Mouse (Mus musculus) hindbrain, embryonic 13.5 days (tissue): ENCODE measurements around the gene Lonp2. TPM values are rescaled to one million over a fixed set of nuclear protein-coding genes. Genes with fewer than 3 reads are reported as not detected.

Experiments
- ATAC-seq: fragments of 200-750 bp; cut with Nextera tagmentation; 2 replicates; pipeline ENCODE4 v1.8.0; 2017; ENCODE audit warnings: moderate TSS enrichment; ENCODE audit not compliant: low FRiP score
- H3K27ac ChIP-seq: fragments of 300-500 bp; sonication (generic); 2 replicates; pipeline ENCODE4 v1.5.1; 2015; ENCODE audit warnings: inconsistent platforms, mild to moderate bottlenecking, moderate library complexity
- H3K27me3 ChIP-seq: fragments of 300-500 bp; sonication (generic); 2 replicates; pipeline ENCODE4 v1.6.1; 2015; ENCODE audit warnings: mild to moderate bottlenecking, inconsistent platforms
- H3K36me3 ChIP-seq: fragments of 300-500 bp; sonication (generic); 2 replicates; pipeline ENCODE4 v1.6.1; 2015; ENCODE audit warnings: mild to moderate bottlenecking, inconsistent platforms
- H3K4me1 ChIP-seq: fragments of 300-500 bp; sonication (generic); replicated peaks from 2 replicates; pipeline ENCODE4 v1.6.1; 2015; ENCODE audit warnings: inconsistent platforms
- H3K4me2 ChIP-seq: fragments of 300-500 bp; sonication (generic); 2 replicates; pipeline ENCODE4 v1.6.1; 2015; ENCODE audit warnings: inconsistent platforms, mild to moderate bottlenecking, moderate library complexity
- H3K4me3 ChIP-seq: fragments of 300-500 bp; sonication (generic); 2 replicates; pipeline ENCODE4 v1.5.1; 2015; ENCODE audit warnings: mild to moderate bottlenecking, inconsistent platforms
- H3K9ac ChIP-seq: fragments of 300-500 bp; sonication (generic); 2 replicates; pipeline ENCODE4 v1.6.1; 2015; ENCODE audit warnings: mild to moderate bottlenecking, inconsistent platforms
- H3K9me3 ChIP-seq: fragments of 300-500 bp; sonication (generic); 2 replicates; pipeline ENCODE4 v1.6.1; 2016; ENCODE audit warnings: inconsistent platforms
- WGBS: fragments of 180-500 bp; shearing (Covaris S2); methylation state at CpG from one replicate; pipeline ENCODE4 v1.1.7; 2015; 5-methylcytosine and 5-hydroxymethylcytosine counted together
- polyA plus RNA-seq: library from polyadenylated mRNA; unstranded; fragments of >200 nt; fragmentation: Nextera tagmentation; extraction: Ambion mirVana; gene quantifications from 2 replicates; pipeline ENCODE4 v1.2.1, GENCODE M21; 2015

Lonp2 gene
- polyA plus RNA-seq, 1 experiment from 2014 or later, result 92.4 TPM

DNA sequence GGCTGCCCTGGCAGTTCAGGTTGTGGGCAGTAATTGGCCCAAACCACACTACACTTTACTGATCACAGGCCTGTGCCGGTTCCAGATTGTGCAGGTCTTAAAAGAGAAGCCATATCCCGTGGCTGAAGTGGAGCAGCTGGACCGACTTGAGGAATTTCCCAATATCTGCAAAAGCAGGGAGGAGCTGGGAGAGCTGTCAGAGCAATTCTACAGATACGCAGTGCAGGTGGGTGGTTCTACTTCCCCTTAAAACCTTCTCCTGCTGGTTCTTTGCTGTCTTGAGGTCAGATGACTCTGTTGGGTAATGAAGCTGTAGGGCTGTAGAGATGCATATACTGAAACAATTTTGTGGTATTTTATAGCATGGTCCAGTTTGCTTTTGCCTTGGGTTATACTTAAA, 7.6 kb downstream of the Lonp2 start:
- Histone ChIP-seq H3K27me3 (no peaks in the 10 kb centered on the region), H3K9me3 (no peaks in the 10 kb centered on the region), H3K4me3 (no peak overlapping the region), H3K4me2 (no peak overlapping the region), H3K36me3 (peaks cover 39% of the 10 kb centered on the region), H3K27ac (no peak overlapping the region), H3K4me1 (peaks cover 4% of the 10 kb centered on the region; the same call in 1 of the 2 replicates), H3K9ac (no peak overlapping the region)
- no peak for ATAC-seq
- WGBS, result 92% methylated on average over 4 of the region's 4 CpGs

DNA sequence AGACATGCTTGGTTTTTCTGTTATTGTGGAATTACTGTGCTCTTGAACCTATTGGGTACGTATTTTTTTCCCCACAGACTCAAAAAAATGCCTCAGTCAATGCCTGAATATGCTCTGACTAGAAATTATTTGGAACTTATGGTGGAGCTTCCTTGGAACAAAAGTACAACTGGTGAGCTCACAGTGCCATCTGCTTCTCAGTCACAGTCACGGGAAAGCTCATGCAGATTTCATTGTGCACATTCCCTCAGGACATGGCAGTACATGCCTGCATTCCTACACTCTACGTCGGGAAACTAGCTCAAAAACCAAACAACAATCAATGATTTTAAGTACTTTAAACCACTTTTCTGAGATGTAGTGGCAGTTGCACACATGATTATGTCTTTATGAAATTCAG, 14.0 kb downstream of the Lonp2 start:
- Histone ChIP-seq H3K36me3 (peaks cover 82% of the 10 kb centered on the region), H3K9ac (no peak overlapping the region), H3K4me1 (no peaks in the 10 kb centered on the region), H3K27ac (no peak overlapping the region), H3K9me3 (no peaks in the 10 kb centered on the region), H3K4me3 (no peak overlapping the region), H3K27me3 (no peaks in the 10 kb centered on the region), H3K4me2 (no peak overlapping the region)
- WGBS, result 79% methylated on average over 4 of the region's 4 CpGs
- no peak for ATAC-seq

DNA sequence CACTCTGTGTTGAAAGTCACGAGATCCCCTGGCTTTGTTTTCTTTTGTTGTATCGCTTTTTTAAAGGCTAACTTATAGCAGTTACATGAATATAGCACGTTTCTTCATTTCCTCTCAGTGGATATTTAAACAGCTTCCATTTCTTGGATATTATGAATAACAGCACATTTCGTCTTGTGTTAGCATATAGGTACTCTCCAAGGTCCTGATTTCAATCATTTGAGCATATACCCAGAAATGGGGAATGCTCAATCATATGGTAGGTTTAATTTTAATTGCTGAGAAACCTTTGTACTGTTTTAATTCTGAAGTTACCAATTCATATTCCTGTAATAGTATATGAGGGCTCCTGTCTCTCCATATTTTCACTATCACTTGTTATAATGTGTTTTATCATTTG, 15.1 kb downstream of the Lonp2 start:
- no peak for ATAC-seq
- peaks cover 77% of the 10 kb centered on the region for H3K36me3 ChIP-seq
- no peak overlapping the region for H3K4me2 ChIP-seq

DNA sequence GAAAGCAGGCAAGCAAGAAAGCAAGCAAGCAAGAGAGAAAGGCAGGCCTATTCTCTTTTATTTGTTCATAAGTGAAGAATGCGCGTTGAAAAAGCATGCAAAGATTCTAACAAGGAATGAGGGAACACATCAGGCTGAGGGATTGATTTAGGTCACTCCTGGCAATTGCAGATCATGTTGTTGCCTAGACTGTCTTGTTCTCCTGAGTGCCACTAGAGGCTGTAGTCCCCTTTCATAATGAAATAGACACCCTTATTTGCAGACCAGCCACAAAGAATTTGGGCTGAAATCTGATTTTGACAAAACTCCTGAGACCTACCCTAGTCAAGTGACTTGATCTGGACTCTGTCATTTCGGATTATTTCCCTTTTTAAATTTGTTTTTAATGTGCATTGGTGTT, 18.8 kb downstream of the Lonp2 start:
- WGBS, result 90% methylated on average over 3 of the region's 3 CpGs
- ATAC-seq, result no peak

More for the DNA sequence above, 15.1 kb downstream of the Lonp2 start:
- Histone ChIP-seq H3K4me3 (no peak overlapping the region), H3K9me3 (no peaks in the 10 kb centered on the region), H3K27me3 (no peaks in the 10 kb centered on the region), H3K4me1 (no peaks in the 10 kb centered on the region), H3K9ac (no peak overlapping the region), H3K27ac (no peak overlapping the region)
- WGBS, result 91% methylated on average over 4 of the region's 4 CpGs

DNA sequence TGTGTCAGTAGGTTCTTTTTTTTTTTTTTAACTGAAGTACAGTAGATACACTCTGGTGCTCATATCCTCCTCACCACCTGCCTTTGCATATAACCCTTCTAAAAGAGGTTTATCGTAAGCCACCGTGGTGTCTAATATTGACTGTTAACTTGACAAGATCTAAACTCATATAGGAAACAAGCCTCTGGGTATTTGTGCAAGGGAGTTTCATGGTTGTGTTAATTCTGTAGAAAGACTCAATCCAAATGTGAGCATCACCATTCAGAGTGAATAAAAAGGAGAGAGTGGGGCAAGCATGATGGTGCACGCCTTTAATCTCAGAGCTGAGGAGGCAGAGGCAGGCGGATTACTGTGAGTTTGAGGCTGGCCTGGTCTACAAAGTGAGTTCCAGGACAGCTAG, 20.8 kb downstream of the Lonp2 start:
- no peaks in the 10 kb centered on the region for H3K4me1 ChIP-seq
- no peak for ATAC-seq
- no peak overlapping the region for H3K4me2 ChIP-seq
- H3K27me3 ChIP-seq, result no peaks in the 10 kb centered on the region
- 92% methylated on average over 4 of the region's 4 CpGs for WGBS
- H3K27ac ChIP-seq, result no peak overlapping the region
- H3K9ac ChIP-seq, result no peak overlapping the region
- peaks cover 33% of the 10 kb centered on the region for H3K36me3 ChIP-seq
- H3K9me3 ChIP-seq, result no peaks in the 10 kb centered on the region
- H3K4me3 ChIP-seq, result no peak overlapping the region

More for the DNA sequence above, 18.8 kb downstream of the Lonp2 start:
- Histone ChIP-seq H3K9me3 (no peaks in the 10 kb centered on the region), H3K4me1 (no peaks in the 10 kb centered on the region), H3K9ac (no peak overlapping the region), H3K36me3 (peaks cover 46% of the 10 kb centered on the region), H3K4me3 (no peak overlapping the region), H3K4me2 (no peak overlapping the region), H3K27me3 (no peaks in the 10 kb centered on the region), H3K27ac (no peak overlapping the region)

DNA sequence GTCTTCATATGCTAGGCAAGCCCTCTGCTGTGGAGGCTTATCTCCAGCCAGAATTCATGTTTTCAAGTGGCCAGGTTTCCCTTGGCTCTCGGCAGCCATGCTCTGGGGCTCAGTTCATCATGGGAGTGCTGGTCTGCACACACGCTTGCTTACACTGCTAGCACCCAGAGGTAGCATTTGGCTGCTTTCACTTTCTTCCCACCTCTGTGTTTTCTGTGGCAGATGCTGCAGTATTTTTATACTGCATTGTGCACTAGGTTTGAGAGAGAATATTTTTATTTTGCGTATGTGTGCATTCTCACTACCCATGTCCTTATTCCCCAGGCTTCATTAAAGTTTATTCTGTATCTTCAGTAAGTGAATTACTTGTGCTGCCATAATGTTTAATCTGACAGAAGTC, 23.9 kb downstream of the Lonp2 start:
- peaks cover 26% of the 10 kb centered on the region for H3K36me3 ChIP-seq
- H3K27me3 ChIP-seq, result no peaks in the 10 kb centered on the region
- H3K9me3 ChIP-seq, result no peaks in the 10 kb centered on the region
- H3K27ac ChIP-seq, result no peak overlapping the region
- no peak overlapping the region for H3K4me2 ChIP-seq
- no peak overlapping the region for H3K9ac ChIP-seq
- H3K4me1 ChIP-seq, result no peaks in the 10 kb centered on the region
- H3K4me3 ChIP-seq, result no peak overlapping the region
- no peak for ATAC-seq
- WGBS, result 97% methylated on average over 3 of the region's 3 CpGs

DNA sequence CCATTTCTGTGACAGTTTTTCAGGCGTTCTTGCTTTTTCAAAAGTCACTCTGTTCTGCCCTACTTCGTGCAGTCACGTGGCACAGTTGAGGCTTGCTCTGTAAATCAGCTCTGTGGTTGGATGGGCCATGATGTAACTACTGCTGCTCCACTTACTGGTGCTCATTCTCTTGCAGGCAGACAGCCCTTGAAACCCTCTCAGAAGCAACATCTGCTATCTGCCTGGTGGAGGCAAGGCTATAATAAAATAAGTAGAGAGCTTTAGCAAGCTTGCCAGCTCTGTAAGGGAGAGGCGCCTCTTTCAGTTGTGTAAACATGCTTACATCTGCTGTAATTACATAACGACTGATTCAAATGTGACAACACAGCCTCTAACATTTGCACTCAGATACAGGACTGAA, 27.6 kb downstream of the Lonp2 start:
- Histone ChIP-seq H3K9me3 (no peaks in the 10 kb centered on the region), H3K9ac (no peak overlapping the region), H3K4me3 (no peak overlapping the region), H3K36me3 (peaks cover 45% of the 10 kb centered on the region), H3K27me3 (no peaks in the 10 kb centered on the region), H3K4me1 (no peaks in the 10 kb centered on the region), H3K27ac (no peak overlapping the region), H3K4me2 (no peak overlapping the region)
- no peak for ATAC-seq
- WGBS, result 89% methylated on average over 5 of the region's 5 CpGs

DNA sequence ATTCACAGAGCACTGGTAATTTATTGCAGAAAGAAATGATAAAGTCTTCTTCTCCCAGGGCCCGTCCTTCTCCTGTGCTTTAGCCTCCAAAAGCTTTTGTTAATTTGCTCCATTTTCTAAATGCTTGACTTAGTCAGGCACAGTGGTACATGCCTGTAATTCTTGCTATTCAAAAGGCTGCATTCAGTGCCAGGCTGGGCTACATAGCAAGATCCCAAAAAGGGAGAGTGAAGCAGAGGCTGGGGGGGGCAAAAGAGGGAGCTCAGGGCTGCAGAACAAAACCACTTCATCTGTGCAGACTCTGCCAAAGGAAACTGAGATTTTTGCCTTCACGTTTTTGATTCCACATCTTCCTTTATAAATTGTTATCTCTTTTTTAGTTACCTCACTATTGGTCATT, 28.7 kb downstream of the Lonp2 start:
- no peak for ATAC-seq
- WGBS, result 78% methylated on average over 2 of the region's 2 CpGs
- H3K9me3 ChIP-seq, result no peaks in the 10 kb centered on the region
- H3K9ac ChIP-seq, result no peak overlapping the region
- H3K36me3 ChIP-seq, result peaks cover 49% of the 10 kb centered on the region
- H3K27ac ChIP-seq, result no peak overlapping the region
- no peaks in the 10 kb centered on the region for H3K27me3 ChIP-seq
- H3K4me3 ChIP-seq, result no peak overlapping the region
- H3K4me1 ChIP-seq, result no peaks in the 10 kb centered on the region
- H3K4me2 ChIP-seq, result no peak overlapping the region

DNA sequence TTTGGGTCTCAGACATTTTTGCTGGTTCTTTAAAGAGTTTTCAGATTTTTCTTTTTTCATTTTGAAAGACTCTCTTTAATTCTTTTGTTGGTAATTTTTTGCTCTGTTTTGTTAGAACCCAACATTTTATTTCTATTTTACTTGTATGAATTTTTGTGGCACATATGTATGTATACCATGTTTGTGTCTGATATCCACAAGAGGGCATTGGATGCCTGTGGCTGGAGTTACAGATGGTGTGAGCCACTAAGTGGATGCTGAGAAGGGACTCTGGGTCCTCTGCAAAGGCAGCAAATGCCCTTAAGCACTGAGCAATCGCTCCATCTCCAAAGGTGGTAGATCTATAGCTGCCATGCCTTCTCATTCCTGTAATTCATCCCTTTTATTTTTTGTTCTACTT, 30.7 kb downstream of the Lonp2 start:
- Histone ChIP-seq H3K27me3 (no peaks in the 10 kb centered on the region), H3K36me3 (peaks cover 54% of the 10 kb centered on the region), H3K4me1 (no peaks in the 10 kb centered on the region), H3K27ac (no peak overlapping the region), H3K4me3 (no peak overlapping the region), H3K9ac (no peak overlapping the region), H3K9me3 (no peaks in the 10 kb centered on the region), H3K4me2 (no peak overlapping the region)
- ATAC-seq, result no peak
- 86% methylated on average over 1 of the region's 1 CpGs for WGBS

DNA sequence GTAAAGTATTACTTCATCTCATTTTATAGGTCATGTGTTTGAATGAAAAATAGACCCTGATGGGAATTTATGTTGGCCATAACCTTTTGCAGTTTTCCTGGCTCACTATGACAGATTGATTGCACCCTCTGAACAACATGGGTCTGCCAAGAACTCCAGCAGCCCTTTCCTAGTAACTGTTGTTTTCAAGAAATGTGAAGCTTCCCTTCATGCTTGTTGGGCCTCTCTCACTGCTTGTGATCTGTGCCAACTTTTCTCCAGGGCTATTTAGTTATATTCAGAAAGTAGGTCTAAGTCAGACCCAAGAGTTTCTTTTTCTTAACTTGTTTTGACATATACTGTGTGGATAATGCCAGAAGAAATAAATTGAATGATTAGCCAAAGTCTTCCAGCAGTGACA, 44.9 kb downstream of the Lonp2 start:
- Histone ChIP-seq H3K36me3 (peaks cover 50% of the 10 kb centered on the region), H3K4me3 (no peak overlapping the region), H3K4me2 (no peak overlapping the region), H3K27ac (no peak overlapping the region), H3K9ac (no peak overlapping the region), H3K27me3 (no peaks in the 10 kb centered on the region), H3K4me1 (no peaks in the 10 kb centered on the region), H3K9me3 (no peaks in the 10 kb centered on the region)
- ATAC-seq, result no peak

DNA sequence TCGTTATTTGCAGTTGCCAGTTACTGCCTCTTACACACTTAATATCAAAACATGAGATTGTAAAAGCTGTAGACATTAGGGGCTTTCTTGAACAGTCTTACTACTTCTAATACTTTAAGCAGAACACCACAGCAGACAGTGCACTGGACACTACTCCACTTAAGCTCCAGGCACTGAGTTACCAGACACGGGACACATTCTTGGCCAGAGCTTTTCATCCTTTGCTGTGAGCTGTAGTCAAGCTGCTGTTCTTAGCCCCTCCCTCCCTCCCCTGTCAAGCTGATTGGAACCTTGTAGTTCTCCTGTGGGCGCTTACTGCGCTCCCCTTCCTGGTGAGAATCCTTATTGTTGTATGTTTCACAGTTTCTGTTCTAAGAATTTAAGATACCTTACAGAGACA, 45.4 kb downstream of the Lonp2 start:
- no peak for ATAC-seq
- H3K36me3 ChIP-seq, result peaks cover 54% of the 10 kb centered on the region

DNA sequence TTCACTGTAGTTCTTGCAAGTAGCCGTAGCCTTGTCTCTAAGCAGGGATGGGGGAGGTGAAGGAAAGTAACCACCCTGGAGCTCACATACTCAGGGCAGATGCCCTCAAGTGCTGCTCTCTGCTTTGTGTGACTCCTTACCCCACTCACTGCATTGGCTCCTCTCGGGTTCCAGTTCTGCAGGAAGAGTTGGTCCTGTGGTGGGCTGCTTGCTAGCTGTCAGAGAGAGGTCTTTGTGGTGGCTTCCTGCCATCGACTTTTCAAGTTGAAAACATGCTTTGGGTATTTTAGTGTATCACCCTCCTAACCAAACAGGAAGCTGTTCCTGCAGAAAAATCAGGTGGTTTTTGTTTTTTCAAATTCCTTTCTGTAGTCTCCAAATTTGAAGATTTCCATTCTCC, 62.8 kb downstream of the Lonp2 start:
- Histone ChIP-seq H3K4me1 (no peaks in the 10 kb centered on the region), H3K9ac (no peak overlapping the region), H3K9me3 (no peaks in the 10 kb centered on the region), H3K36me3 (0 out of 2 replicates have a peak, but pooled peaks cover 7% of the 10 kb centered on the region), H3K27me3 (no peaks in the 10 kb centered on the region), H3K27ac (no peak overlapping the region), H3K4me3 (no peak overlapping the region), H3K4me2 (no peak overlapping the region)
- ATAC-seq, result no peak
- 82% methylated on average over 3 of the region's 3 CpGs for WGBS

More for the DNA sequence above, 45.4 kb downstream of the Lonp2 start:
- Histone ChIP-seq H3K9me3 (no peaks in the 10 kb centered on the region), H3K4me2 (no peak overlapping the region), H3K4me3 (no peak overlapping the region), H3K9ac (no peak overlapping the region), H3K27ac (no peak overlapping the region), H3K27me3 (no peaks in the 10 kb centered on the region), H3K4me1 (no peaks in the 10 kb centered on the region)
- 78% methylated on average over 4 of the region's 4 CpGs for WGBS

DNA sequence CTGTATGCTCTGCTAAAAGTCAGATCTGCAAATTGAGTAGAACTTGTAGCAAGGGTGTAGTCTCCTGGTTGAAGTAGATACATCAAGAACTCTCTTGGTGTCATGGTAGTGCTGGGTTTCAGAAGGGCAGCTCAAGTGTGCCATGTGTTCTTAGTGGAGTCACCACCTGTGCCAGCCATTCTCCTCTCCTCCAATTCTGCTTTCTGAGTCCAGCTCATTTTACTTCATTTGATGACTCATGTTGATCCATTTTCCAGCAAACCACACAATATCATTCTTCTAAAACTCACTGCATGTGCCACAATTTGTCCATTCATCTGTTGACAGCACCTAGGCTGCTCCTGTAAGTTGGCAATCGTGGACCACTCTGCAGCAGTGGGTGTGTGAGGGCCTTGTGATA, 68.3 kb downstream of the Lonp2 start:
- 93% methylated on average over 1 of the region's 1 CpGs for WGBS

DNA sequence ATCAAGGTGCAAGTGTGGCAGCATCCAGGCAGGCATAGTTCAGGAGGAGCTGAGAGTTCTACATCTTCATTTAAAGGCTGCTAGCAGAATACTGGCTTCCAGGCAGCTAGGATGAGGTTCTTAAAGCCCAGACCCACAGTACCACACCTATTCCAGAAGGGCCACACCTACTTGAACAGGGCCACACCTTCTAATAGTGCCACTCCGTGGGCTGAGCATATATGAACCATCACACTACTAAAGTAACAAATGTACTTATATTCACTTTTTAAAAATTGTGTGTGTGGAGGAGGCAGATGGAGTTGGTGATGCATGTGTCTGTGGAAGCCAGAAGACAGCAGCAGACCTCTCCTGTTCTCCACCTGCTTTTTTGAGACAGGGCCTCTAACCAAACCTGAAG, 70.2 kb downstream of the Lonp2 start:
- Histone ChIP-seq H3K9me3 (no peaks in the 10 kb centered on the region), H3K4me3 (no peak overlapping the region), H3K27ac (no peak overlapping the region), H3K27me3 (no peaks in the 10 kb centered on the region), H3K9ac (no peak overlapping the region), H3K4me1 (no peaks in the 10 kb centered on the region), H3K4me2 (no peak overlapping the region), H3K36me3 (peaks cover 15% of the 10 kb centered on the region)
- ATAC-seq, result no peak
- 85% methylated on average over 1 of the region's 1 CpGs for WGBS

More for the DNA sequence above, 68.3 kb downstream of the Lonp2 start:
- Histone ChIP-seq H3K4me2 (no peak overlapping the region), H3K4me1 (no peaks in the 10 kb centered on the region), H3K9me3 (no peaks in the 10 kb centered on the region), H3K27ac (no peak overlapping the region), H3K36me3 (peaks cover 15% of the 10 kb centered on the region), H3K9ac (no peak overlapping the region), H3K4me3 (no peak overlapping the region), H3K27me3 (no peaks in the 10 kb centered on the region)
- no peak for ATAC-seq
